Mouse (Mus musculus) embryo, embryonic 11.5 days (tissue): ENCODE results near the gene Olfr514.

Source experiments
- DNase-seq: peaks from one replicate; pipeline ENCODE4 v3.0.0-alpha.2; 2012; ENCODE audit warnings: low read depth, low spot score

The Olfr514 gene

GRCm38 (mm10) chr7:108825897-108826296, at the start of gene Olfr514:
Olfr514 (minus strand) TSS chr7:108825997.
- DNase-seq = no peak

- DNase-seq = no peak
These were observed 46.5 kb upstream of the Olfr514 start, which contains the start of gene Olfr517 for GRCm38 (mm10) chr7:108872279-108872678. Olfr517 (minus strand) TSS chr7:108872379.

GRCm38 (mm10) chr7:108850429-108850828, 24.6 kb upstream of the Olfr514 start, which contains the start of gene Olfr516:
Olfr516 (minus strand) TSS chr7:108850529.
- no peak for DNase-seq

GRCm38 (mm10) chr7:108814593-108815215, 11.1 kb downstream of the Olfr514 start:
- DNase-seq = peak; percentile 34

GRCm38 (mm10) chr7:108797205-108797933, 28.4 kb downstream of the Olfr514 start:
- peak; percentile 42 for DNase-seq
